Mouse (Mus musculus): ENCODE data around the gene Tac4. TPM values are rescaled to one million over a fixed set of nuclear protein-coding genes. Genes with fewer than 3 reads are reported as not detected.

The Tac4 gene
- total and polyA plus RNA-seq, 2 experiments from 2014 or later: not detected

DNA sequence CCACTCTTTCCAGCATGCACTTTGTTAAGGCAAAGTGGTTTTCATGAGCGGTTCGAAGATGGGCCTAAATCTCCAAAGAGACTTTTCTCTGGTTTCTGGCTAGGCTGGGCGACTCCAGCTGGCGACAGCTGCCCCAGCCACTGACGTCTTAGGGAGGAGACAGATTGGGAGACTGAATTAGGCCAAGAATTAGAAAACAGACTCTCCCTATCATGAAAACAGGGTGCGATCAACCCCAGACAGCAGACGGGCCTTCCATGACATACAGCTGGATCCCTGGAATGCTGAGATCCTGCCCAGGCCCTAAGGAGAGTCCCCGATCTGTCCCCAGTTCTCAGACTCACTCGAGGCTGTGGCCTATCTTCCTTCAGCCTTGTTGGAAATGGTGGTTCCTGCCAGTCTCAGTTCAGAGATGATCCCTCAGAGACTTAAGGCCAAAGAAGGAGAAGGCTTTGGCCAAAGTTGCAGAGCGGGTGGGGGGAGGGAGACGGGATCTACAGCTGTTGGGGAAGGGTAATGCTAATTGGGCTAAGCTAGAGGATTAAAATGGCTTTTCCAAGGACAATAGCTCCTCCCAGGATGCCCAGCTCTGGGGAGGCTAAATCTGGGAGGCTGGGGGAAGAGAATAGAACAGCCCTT lies 2.6 kb downstream of the Tac4 start:
- 22% methylated on average over 11 of the region's 11 CpGs for WGBS
- Histone ChIP-seq H3K4me1 (ENCODE audit: insufficient read depth, low read length) (no peaks in the 10 kb centered on the region), H3K4me2 (ENCODE audit: low read depth, low read length, poor library complexity, severe bottlenecking) (no peak overlapping the region), H3K36me3 (ENCODE audit: insufficient read depth, low read length) (no peaks in the 10 kb centered on the region), H3K9me3 (ENCODE audit: low read length) (no peaks in the 10 kb centered on the region), H3K27ac (ENCODE audit: low read depth, low read length) (no peak overlapping the region), H3K4me3 (ENCODE audit: low read depth, low read length) (no peak overlapping the region), H3K9ac (replicated peaks; ENCODE audit: low read length, poor library complexity, severe bottlenecking) (no peak overlapping the region), H3K27me3 (ENCODE audit: insufficient read depth, low read length) (no peaks in the 10 kb centered on the region)
- TF ChIP-seq CTCF (IDR thresholded peaks at IDR 0.05): no peak
- ATAC-seq (ENCODE audit: low FRiP score) (no peak), DNase-seq (ENCODE audit: low spot score) (peak; percentile 12)

DNA sequence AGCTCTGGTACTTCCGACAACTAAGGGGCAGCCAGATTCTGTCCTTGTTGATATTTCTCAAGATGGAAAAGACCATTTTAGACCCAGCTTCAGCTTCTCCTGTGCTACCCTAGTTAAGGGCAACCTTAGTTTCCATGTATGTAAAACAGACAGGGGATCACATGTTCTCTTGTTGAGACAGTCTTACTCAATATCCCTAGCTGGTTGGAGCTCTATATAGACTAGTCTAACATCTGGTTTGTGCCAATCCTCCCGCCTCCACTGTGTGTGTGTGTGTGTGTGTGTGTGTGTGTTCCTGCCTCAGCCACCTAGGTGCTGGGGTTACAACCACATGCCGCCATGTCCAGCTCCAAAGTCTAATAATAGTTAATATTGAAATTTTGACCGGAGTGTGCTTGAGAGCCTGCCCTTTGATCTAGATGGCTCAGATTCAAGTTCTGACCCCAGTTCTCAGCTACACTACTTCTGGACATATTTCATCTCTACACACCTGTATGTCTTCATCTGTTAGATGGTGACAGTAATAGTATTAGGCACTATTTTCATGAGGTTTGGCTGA lies 3.2 kb downstream of the Tac4 start:
- 66% methylated on average over 4 of the region's 4 CpGs for WGBS
- Histone ChIP-seq H3K4me2 (ENCODE audit: low read depth, low read length, poor library complexity, severe bottlenecking) (no peak overlapping the region), H3K27ac (ENCODE audit: low read depth, low read length) (no peak overlapping the region), H3K9me3 (ENCODE audit: low read length) (no peaks in the 10 kb centered on the region), H3K36me3 (ENCODE audit: insufficient read depth, low read length) (no peaks in the 10 kb centered on the region), H3K9ac (replicated peaks; ENCODE audit: low read length, poor library complexity, severe bottlenecking) (no peak overlapping the region), H3K4me1 (ENCODE audit: insufficient read depth, low read length) (no peaks in the 10 kb centered on the region), H3K4me3 (ENCODE audit: low read depth, low read length) (no peak overlapping the region), H3K27me3 (ENCODE audit: insufficient read depth, low read length) (no peaks in the 10 kb centered on the region)
- DNase-seq (ENCODE audit: low spot score) (no peak), ATAC-seq (ENCODE audit: low FRiP score) (no peak)
- TF ChIP-seq CTCF (IDR thresholded peaks at IDR 0.05): no peak

DNA sequence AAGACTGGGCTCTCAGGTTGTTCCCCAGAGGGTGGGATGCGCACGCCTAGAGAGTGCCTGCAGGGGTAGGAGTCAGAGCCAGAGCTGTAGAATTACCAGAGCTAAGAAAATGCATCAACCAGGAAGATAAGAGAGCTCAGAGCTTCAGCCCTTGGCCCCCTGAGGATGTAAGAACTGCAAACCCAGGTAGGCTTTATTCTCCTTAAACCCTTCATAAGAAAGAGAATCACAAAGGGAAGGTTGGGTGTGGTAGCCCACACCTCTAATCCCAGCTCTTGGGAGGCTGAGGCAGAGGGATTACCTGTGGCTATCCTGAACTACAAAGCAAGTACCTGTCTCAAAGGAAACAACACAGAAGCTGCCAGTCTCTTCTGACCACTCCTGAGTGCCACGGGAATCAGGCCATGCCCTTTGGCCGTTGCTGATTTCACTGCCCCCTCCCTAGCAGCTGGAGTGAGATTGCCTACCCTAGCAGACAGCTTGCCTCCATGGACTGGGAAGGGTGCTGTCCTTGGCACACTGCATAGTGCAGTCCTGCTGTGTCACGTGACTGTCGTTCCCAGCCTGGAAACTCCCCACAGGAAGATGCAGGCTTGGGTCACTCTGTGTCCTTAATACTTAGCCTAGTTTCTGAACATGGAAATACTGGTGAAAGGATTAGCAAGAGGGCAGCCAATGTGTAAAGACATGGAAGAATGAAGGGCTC lies 5.4 kb downstream of the Tac4 start:
- H3K4me1 ChIP-seq (ENCODE audit: insufficient read depth, low read length): no peaks in the 10 kb centered on the region
- TF ChIP-seq CTCF (IDR thresholded peaks at IDR 0.05): no peak
- H3K4me3 ChIP-seq (ENCODE audit: low read depth, low read length): no peak overlapping the region
- DNase-seq (ENCODE audit: low spot score): no peak
- no peaks in the 10 kb centered on the region for H3K27me3 ChIP-seq (ENCODE audit: insufficient read depth, low read length)
- H3K9ac ChIP-seq (replicated peaks; ENCODE audit: low read length, poor library complexity, severe bottlenecking): no peak overlapping the region
- ATAC-seq (ENCODE audit: low FRiP score): no peak
- peaks cover 14% of the 10 kb centered on the region; the same call in 1 of the 2 replicates for H3K36me3 ChIP-seq (ENCODE audit: insufficient read depth, low read length)
- no peaks in the 10 kb centered on the region for H3K9me3 ChIP-seq (ENCODE audit: low read length)
- no peak overlapping the region for H3K27ac ChIP-seq (ENCODE audit: low read depth, low read length)
- 47% methylated on average over 6 of the region's 6 CpGs for WGBS
- no peak overlapping the region for H3K4me2 ChIP-seq (ENCODE audit: low read depth, low read length, poor library complexity, severe bottlenecking)

DNA sequence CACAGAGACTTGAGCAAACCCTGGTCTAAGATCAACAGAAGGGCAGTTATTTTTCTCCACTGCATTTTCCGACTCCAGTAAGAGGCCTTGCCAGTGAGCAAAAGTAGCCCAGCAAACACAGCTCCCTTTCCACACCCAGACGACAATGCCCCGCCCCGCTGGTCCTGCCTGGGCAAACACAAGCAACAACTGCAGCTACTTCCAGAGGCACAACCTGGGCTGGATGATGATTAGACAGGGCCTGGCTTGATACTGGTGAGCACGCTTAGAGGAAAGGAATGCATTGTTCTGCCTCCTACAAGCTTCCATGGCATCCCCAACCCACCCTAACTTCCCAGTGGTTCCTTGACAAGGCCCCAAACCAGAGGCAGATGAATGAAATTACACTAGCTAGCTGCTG lies 12.3 kb downstream of the Tac4 start:
- ATAC-seq (ENCODE audit: low FRiP score) (no peak), DNase-seq (ENCODE audit: low spot score) (no peak)
- no peaks in the 10 kb centered on the region for H3K27me3 ChIP-seq (ENCODE audit: insufficient read depth, low read length)
- H3K27ac ChIP-seq (ENCODE audit: low read depth, low read length): no peak overlapping the region
- WGBS: 85% methylated on average over 5 of the region's 5 CpGs
- H3K4me1 ChIP-seq (ENCODE audit: insufficient read depth, low read length): no peaks in the 10 kb centered on the region
- TF ChIP-seq CTCF (IDR thresholded peaks at IDR 0.05): no peak
- peaks cover 73% of the 10 kb centered on the region for H3K36me3 ChIP-seq (ENCODE audit: insufficient read depth, low read length)
- no peak overlapping the region for H3K9ac ChIP-seq (replicated peaks; ENCODE audit: low read length, poor library complexity, severe bottlenecking)
- H3K9me3 ChIP-seq (ENCODE audit: low read length): no peaks in the 10 kb centered on the region
- no peak overlapping the region for H3K4me3 ChIP-seq (ENCODE audit: low read depth, low read length)
- no peak overlapping the region for H3K4me2 ChIP-seq (ENCODE audit: low read depth, low read length, poor library complexity, severe bottlenecking)

DNA sequence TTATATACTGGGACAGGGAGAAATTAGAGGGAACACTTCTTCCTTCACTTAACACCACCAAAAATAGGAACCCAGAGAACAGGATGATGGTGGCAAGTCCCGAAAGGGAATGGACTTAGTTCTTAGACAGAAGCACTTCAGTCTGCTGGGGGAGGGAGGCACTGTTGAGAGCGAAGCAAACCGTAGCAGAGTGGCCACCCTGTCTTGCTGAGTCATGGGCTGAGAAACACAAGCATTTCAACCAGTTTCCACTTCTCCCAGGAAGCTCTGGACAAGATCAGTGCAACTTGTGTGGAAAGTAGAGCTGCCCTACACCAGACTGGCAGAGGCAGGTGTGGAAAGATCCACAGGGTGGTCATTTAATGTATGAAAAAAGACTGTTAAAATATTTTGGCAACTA lies 13.3 kb downstream of the Tac4 start:
- Histone ChIP-seq H3K9me3 (ENCODE audit: low read length) (no peaks in the 10 kb centered on the region), H3K4me1 (ENCODE audit: insufficient read depth, low read length) (no peaks in the 10 kb centered on the region), H3K36me3 (ENCODE audit: insufficient read depth, low read length) (peaks cover 79% of the 10 kb centered on the region), H3K4me3 (ENCODE audit: low read depth, low read length) (no peak overlapping the region), H3K27ac (ENCODE audit: low read depth, low read length) (no peak overlapping the region), H3K4me2 (ENCODE audit: low read depth, low read length, poor library complexity, severe bottlenecking) (no peak overlapping the region), H3K27me3 (ENCODE audit: insufficient read depth, low read length) (no peaks in the 10 kb centered on the region), H3K9ac (replicated peaks; ENCODE audit: low read length, poor library complexity, severe bottlenecking) (no peak overlapping the region)
- DNase-seq (ENCODE audit: low spot score) (no peak), ATAC-seq (ENCODE audit: low FRiP score) (no peak)
- WGBS: 93% methylated on average over 3 of the region's 3 CpGs
- TF ChIP-seq CTCF (IDR thresholded peaks at IDR 0.05): no peak

DNA sequence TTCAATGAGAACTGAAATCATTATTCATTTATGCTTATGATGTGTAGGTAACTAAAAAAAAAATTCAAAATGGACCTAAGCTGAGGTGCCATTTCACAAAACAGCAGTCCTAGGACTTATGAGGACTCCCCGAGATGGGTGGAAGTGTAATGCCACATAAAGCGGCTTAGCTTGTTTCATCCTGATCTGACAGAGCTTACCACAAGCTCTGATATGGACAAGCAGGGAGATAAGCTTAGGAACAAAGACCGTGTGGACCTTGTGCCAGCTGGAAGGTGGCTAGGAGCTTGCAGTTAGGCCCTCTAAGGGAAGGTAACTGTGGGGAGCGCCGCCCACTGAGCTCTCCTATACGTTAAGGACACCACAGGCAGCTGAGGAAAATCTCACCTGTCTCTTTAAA lies 14.7 kb downstream of the Tac4 start:
- no peak for TF ChIP-seq CTCF (IDR thresholded peaks at IDR 0.05)
- 93% methylated on average over 6 of the region's 6 CpGs for WGBS
- Histone ChIP-seq H3K4me2 (ENCODE audit: low read depth, low read length, poor library complexity, severe bottlenecking) (no peak overlapping the region), H3K9me3 (ENCODE audit: low read length) (no peaks in the 10 kb centered on the region), H3K4me3 (ENCODE audit: low read depth, low read length) (no peak overlapping the region), H3K36me3 (ENCODE audit: insufficient read depth, low read length) (peaks cover 81% of the 10 kb centered on the region), H3K27ac (ENCODE audit: low read depth, low read length) (no peak overlapping the region), H3K4me1 (ENCODE audit: insufficient read depth, low read length) (no peaks in the 10 kb centered on the region), H3K9ac (replicated peaks; ENCODE audit: low read length, poor library complexity, severe bottlenecking) (no peak overlapping the region), H3K27me3 (ENCODE audit: insufficient read depth, low read length) (no peaks in the 10 kb centered on the region)
- no peak for ATAC-seq (ENCODE audit: low FRiP score)
- no peak for DNase-seq (ENCODE audit: low spot score)

Measured in midbrain, postnatal 0 days (tissue).